Mouse (Mus musculus) stomach, postnatal 0 days (tissue): ENCODE measurements around the gene Bckdha. TPM values are rescaled to one million over a fixed set of nuclear protein-coding genes. Genes with fewer than 3 reads are reported as not detected.
A peak's percentile ranks its signal among the peaks of the same experiment; 100 is the strongest.

Experiments used
- ATAC-seq: fragments of 200-750 bp; cut with Nextera tagmentation; 2 replicates; pipeline ENCODE4 v1.8.0; 2017; ENCODE audit not compliant: low FRiP score, low TSS enrichment
- DNase-seq: peaks from one replicate; pipeline ENCODE4 v3.0.0-alpha.2; 2016; ENCODE audit warnings: low spot score
- H3K27ac ChIP-seq: fragments of 300-500 bp; sonication (generic); replicated peaks from 2 replicates; pipeline ENCODE4 v1.5.1; 2014; ENCODE audit warnings: mild to moderate bottlenecking, control low read depth
- H3K27me3 ChIP-seq: fragments of 300-500 bp; sonication (generic); 2 replicates; pipeline ENCODE4 v1.6.1; 2014; ENCODE audit warnings: low read length; ENCODE audit not compliant: control insufficient read depth, insufficient read depth
- H3K36me3 ChIP-seq: fragments of 300-500 bp; sonication (generic); 2 replicates; pipeline ENCODE4 v1.6.1; 2014; ENCODE audit warnings: low read length, mixed read lengths; ENCODE audit not compliant: control insufficient read depth, insufficient read depth
- H3K4me1 ChIP-seq: fragments of 300-500 bp; sonication (generic); replicated peaks from 2 replicates; pipeline ENCODE4 v1.6.1; 2014; ENCODE audit warnings: antibody characterized with exemption; ENCODE audit not compliant: control insufficient read depth, insufficient read depth
- H3K4me2 ChIP-seq: fragments of 300-500 bp; sonication (generic); replicated peaks from 2 replicates; pipeline ENCODE4 v1.6.1; 2014; ENCODE audit warnings: low read depth, mild to moderate bottlenecking, control low read depth, moderate library complexity
- H3K4me3 ChIP-seq: fragments of 300-500 bp; sonication (generic); 2 replicates; pipeline ENCODE4 v1.5.1; 2014; ENCODE audit warnings: low read depth, low read length, control low read depth
- H3K9ac ChIP-seq: fragments of 300-500 bp; sonication (generic); 2 replicates; pipeline ENCODE4 v1.6.1; 2014; ENCODE audit warnings: mild to moderate bottlenecking, low read length, control low read depth, mixed read lengths
- H3K9me3 ChIP-seq: fragments of 300-500 bp; sonication (generic); 2 replicates; pipeline ENCODE4 v1.6.1; 2016; ENCODE audit warnings: low read length; ENCODE audit not compliant: control insufficient read depth
- CTCF ChIP-seq: IDR thresholded peaks from 2 replicates; pipeline ENCODE4 v1.5.1; 2016; ENCODE audit warnings: antibody characterized with exemption, low read depth, mild to moderate bottlenecking, moderate library complexity
- EP300 ChIP-seq: optimal IDR thresholded peaks from 2 replicates; pipeline ENCODE3; 2016; ENCODE audit warnings: antibody characterized with exemption
- WGBS: fragments of 180-500 bp; shearing (Covaris S2); extraction: QIAGEN DNeasy Blood & Tissue Kit; methylation state at CpG from one replicate; pipeline ENCODE4 v1.1.7; 2014; 5-methylcytosine and 5-hydroxymethylcytosine counted together
- polyA plus RNA-seq: library from polyadenylated mRNA; unstranded; fragments of >200 nt; fragmentation: Nextera tagmentation; extraction: Ambion mirVana; gene quantifications from 2 replicates; pipeline ENCODE4 v1.2.1, GENCODE M21; 2015

Bckdha gene
- polyA plus RNA-seq, 1 experiment from 2014 or later: 63.8 TPM

GRCm38 (mm10) chr7:25689603-25690021 is 30.8 kb upstream of the Bckdha start:
- peak overlapping the region; percentile 73 for H3K4me3 ChIP-seq
- H3K27me3 ChIP-seq: no peaks in the 10 kb centered on the region
- H3K9me3 ChIP-seq: no peaks in the 10 kb centered on the region
- no peaks in the 10 kb centered on the region for H3K36me3 ChIP-seq
- H3K4me1 ChIP-seq: peaks cover 3% of the 10 kb centered on the region
- peak overlapping the region; percentile 89 for H3K4me2 ChIP-seq
- TF ChIP-seq EP300 (no peak), CTCF (no peak)
- DNase-seq (no peak), ATAC-seq (no peak)
- WGBS: 17% methylated on average over 12 of the region's 12 CpGs
- H3K27ac ChIP-seq: no peak overlapping the region
- peak overlapping the region; percentile 79; the same call in 1 of the 2 replicates for H3K9ac ChIP-seq

GRCm38 (mm10) chr7:25688810-25689586 is 30.2 kb upstream of the Bckdha start:
- no peaks in the 10 kb centered on the region for H3K36me3 ChIP-seq
- WGBS: under 1% methylated on average over 47 of the region's 52 CpGs
- H3K4me1 ChIP-seq: peaks cover 3% of the 10 kb centered on the region
- H3K4me2 ChIP-seq: peak overlapping the region; percentile 89
- peak overlapping the region; percentile 79 for H3K9ac ChIP-seq
- peak overlapping the region; percentile 73 for H3K4me3 ChIP-seq
- no peaks in the 10 kb centered on the region for H3K9me3 ChIP-seq
- no peaks in the 10 kb centered on the region for H3K27me3 ChIP-seq
- TF ChIP-seq EP300 (no peak), CTCF (peak; percentile 10)
- H3K27ac ChIP-seq: peak overlapping the region; percentile 71
- DNase-seq: peak; percentile 85
- ATAC-seq: peak; percentile 82

GRCm38 (mm10) chr7:25687811-25688401 is 29.1 kb upstream of the Bckdha start:
- Histone ChIP-seq H3K4me2 (peak overlapping the region; percentile 89), H3K36me3 (no peaks in the 10 kb centered on the region), H3K9me3 (no peaks in the 10 kb centered on the region), H3K4me1 (peaks cover 3% of the 10 kb centered on the region), H3K9ac (peak overlapping the region; percentile 79), H3K27me3 (no peaks in the 10 kb centered on the region), H3K4me3 (peak overlapping the region; percentile 73), H3K27ac (peak overlapping the region; percentile 84)
- WGBS: under 1% methylated on average over 45 of the region's 47 CpGs
- DNase-seq (peak; percentile 50), ATAC-seq (no peak)
- TF ChIP-seq CTCF (peak; percentile 45), EP300 (no peak)

- Histone ChIP-seq H3K4me2 (peak within 1 kb of the TSS; percentile 89), H3K4me3 (peak within 1 kb of the TSS; percentile 73), H3K9me3 (no peaks in the 10 kb centered on the region), H3K36me3 (no peaks in the 10 kb centered on the region), H3K27me3 (no peaks in the 10 kb centered on the region), H3K27ac (peak within 1 kb of the TSS; percentile 84), H3K4me1 (peaks cover 3% of the 10 kb centered on the region), H3K9ac (peak within 1 kb of the TSS; percentile 79)
- ATAC-seq (peak; percentile 39), DNase-seq (peak; percentile 74)
- TF ChIP-seq CTCF: peak; percentile 77
- TF ChIP-seq EP300: no peak
- WGBS: under 1% methylated on average over 46 of the region's 69 CpGs
These were observed 28.1 kb upstream of the Bckdha start, which contains the start of gene Tgfb1 for GRCm38 (mm10) chr7:25686680-25687531. Gene Tgfb1 (plus strand): TSS chr7:25687002.

GRCm38 (mm10) chr7:25685926-25686470 is 27.2 kb upstream of the Bckdha start:
- Histone ChIP-seq H3K4me2 (peak overlapping the region; percentile 89), H3K9me3 (no peaks in the 10 kb centered on the region), H3K4me1 (peaks cover 6% of the 10 kb centered on the region), H3K36me3 (no peaks in the 10 kb centered on the region), H3K4me3 (peak overlapping the region; percentile 73; the same call in 1 of the 2 replicates), H3K9ac (peak overlapping the region; percentile 79; the same call in 1 of the 2 replicates), H3K27me3 (no peaks in the 10 kb centered on the region), H3K27ac (no peak overlapping the region)
- 76% methylated on average over 21 of the region's 21 CpGs for WGBS
- no peak for TF ChIP-seq EP300
- no peak for TF ChIP-seq CTCF
- no peak for ATAC-seq
- DNase-seq: no peak
